Mouse (Mus musculus) stomach, embryonic 16.5 days (tissue): ENCODE results near the gene Vmn2r87. TPM values are rescaled to one million over a fixed set of nuclear protein-coding genes. Genes with fewer than 3 reads are reported as not detected.
"Not testable (repeated sequence)": the region's sequence is repeated elsewhere in the genome, so short reads cannot be mapped to it uniquely, and the experiment has no call there.

ENCODE experiments used
- ATAC-seq: fragments of 200-750 bp; cut with Nextera tagmentation; 2 replicates; pipeline ENCODE4 v1.8.0; 2017; ENCODE audit warnings: moderate number of reproducible peaks, moderate TSS enrichment; ENCODE audit not compliant: insufficient read depth, low FRiP score
- H3K27ac ChIP-seq: fragments of 300-500 bp; sonication (generic); 2 replicates; pipeline ENCODE4 v1.5.1; 2014; ENCODE audit warnings: low read length
- H3K27me3 ChIP-seq: fragments of 300-500 bp; sonication (generic); 2 replicates; pipeline ENCODE4 v1.6.1; 2014; ENCODE audit warnings: low read length, control low read depth, mixed read lengths; ENCODE audit not compliant: control insufficient read depth, insufficient read depth
- H3K36me3 ChIP-seq: fragments of 300-500 bp; sonication (generic); 2 replicates; pipeline ENCODE4 v1.6.1; 2014; ENCODE audit warnings: low read length; ENCODE audit not compliant: control insufficient read depth, insufficient read depth
- H3K4me1 ChIP-seq: fragments of 300-500 bp; sonication (generic); 2 replicates; pipeline ENCODE4 v1.6.1; 2014; ENCODE audit warnings: low read length, control low read depth, mixed read lengths; ENCODE audit not compliant: control insufficient read depth, insufficient read depth
- H3K4me2 ChIP-seq: fragments of 300-500 bp; sonication (generic); 2 replicates; pipeline ENCODE4 v1.6.1; 2014; ENCODE audit warnings: low read depth, low read length, mixed read lengths
- H3K4me3 ChIP-seq: fragments of 300-500 bp; sonication (generic); replicated peaks from 2 replicates; pipeline ENCODE4 v1.5.1; 2014; ENCODE audit warnings: mild to moderate bottlenecking, low read length
- H3K9ac ChIP-seq: fragments of 300-500 bp; sonication (generic); 2 replicates; pipeline ENCODE4 v1.6.1; 2014; ENCODE audit warnings: low read length
- H3K9me3 ChIP-seq: fragments of 300-500 bp; sonication (generic); replicated peaks from 2 replicates; pipeline ENCODE4 v1.6.1; 2016; ENCODE audit warnings: low read length, control low read depth; ENCODE audit not compliant: control insufficient read depth
- WGBS: fragments of 180-500 bp; shearing (Covaris S2); extraction: QIAGEN DNeasy Blood & Tissue Kit; methylation state at CpG from one replicate; pipeline ENCODE4 v1.1.7; 2014; 5-methylcytosine and 5-hydroxymethylcytosine counted together
- polyA plus RNA-seq: library from polyadenylated mRNA; unstranded; fragments of >200 nt; fragmentation: Nextera tagmentation; extraction: Ambion mirVana; gene quantifications from 2 replicates; pipeline ENCODE4 v1.2.1, GENCODE M21; 2015

The Vmn2r87 gene
- not detected in 2 replicates for polyA plus RNA-seq

- Histone ChIP-seq H3K9me3 (no peaks in the 10 kb centered on the region), H3K4me1 (no peaks in the 10 kb centered on the region), H3K36me3 (no peaks in the 10 kb centered on the region), H3K4me3 (no peak within 1 kb of the TSS), H3K27me3 (no peaks in the 10 kb centered on the region), H3K27ac (no peak within 1 kb of the TSS), H3K9ac (no peak within 1 kb of the TSS), H3K4me2 (no peak within 1 kb of the TSS)
- no peak for ATAC-seq
Observed at GRCm38 (mm10) chr10:130497296-130497695, at the start of gene Vmn2r87. Vmn2r87 (minus strand) TSS chr10:130497396.

DNA sequence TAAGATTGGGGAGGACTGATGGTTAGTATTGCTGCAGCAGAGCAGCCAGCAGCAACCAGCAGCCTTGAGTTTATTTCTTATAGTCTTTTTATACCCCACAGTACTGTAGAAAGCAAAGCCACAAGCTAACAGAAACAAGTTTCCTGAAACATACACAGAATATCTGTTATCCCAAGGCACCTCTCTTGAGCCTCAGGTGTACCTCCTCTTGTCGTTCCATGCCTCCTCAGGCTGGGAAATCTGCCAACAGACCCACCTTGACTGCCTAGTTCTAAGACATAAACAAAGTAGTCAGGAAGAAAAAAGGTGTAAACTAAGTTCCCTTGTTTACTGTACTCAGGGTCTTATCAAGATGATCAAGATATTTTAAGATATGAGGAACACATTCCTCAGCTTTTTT is 47.1 kb upstream of the Vmn2r87 start:
- not testable (repeated sequence) for H3K27me3 ChIP-seq, H3K4me1 ChIP-seq, H3K4me2 ChIP-seq, H3K4me3 ChIP-seq, ATAC-seq, H3K9ac ChIP-seq, H3K36me3 ChIP-seq, H3K9me3 ChIP-seq, H3K27ac ChIP-seq
- 35% methylated on average over 1 of the region's 1 CpGs for WGBS

- H3K36me3 ChIP-seq, H3K9me3 ChIP-seq, H3K4me1 ChIP-seq, H3K27me3 ChIP-seq: not testable (repeated sequence)
- Histone ChIP-seq H3K27ac (peak overlapping the region; percentile 74), H3K9ac (peak overlapping the region; percentile 76), H3K4me3 (peak overlapping the region; percentile 71), H3K4me2 (peak overlapping the region; percentile 55)
- ATAC-seq, result peak; percentile 96
- WGBS, result under 1% methylated on average over 20 of the region's 21 CpGs
Observed at GRCm38 (mm10) chr10:130541931-130542691, 44.9 kb upstream of the Vmn2r87 start.

DNA sequence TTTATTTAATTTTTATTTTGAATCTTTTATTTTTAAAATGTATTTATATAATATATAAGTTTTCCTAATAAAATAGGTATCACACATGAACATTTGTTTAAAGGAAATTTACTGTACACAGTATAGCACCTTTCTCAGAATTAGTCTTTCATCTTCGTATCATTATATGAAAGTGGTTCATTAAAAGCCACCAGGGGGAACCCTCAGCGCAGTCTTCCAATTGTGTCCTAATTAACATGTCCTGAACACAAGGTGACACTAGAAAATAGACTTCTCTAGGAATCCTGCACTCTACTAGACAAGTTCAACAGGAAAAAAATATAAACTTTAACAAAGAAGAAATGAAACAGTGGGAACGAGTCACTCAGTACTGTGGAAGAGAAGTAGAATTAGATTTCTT is 38.9 kb upstream of the Vmn2r87 start:
- Histone ChIP-seq H3K9me3 (no peaks in the 10 kb centered on the region), H3K4me2 (no peak overlapping the region), H3K9ac (no peak overlapping the region), H3K4me3 (no peak overlapping the region), H3K36me3 (no peaks in the 10 kb centered on the region), H3K27ac (no peak overlapping the region), H3K27me3 (no peaks in the 10 kb centered on the region), H3K4me1 (no peaks in the 10 kb centered on the region)
- 80% methylated on average over 3 of the region's 3 CpGs for WGBS
- no peak for ATAC-seq

DNA sequence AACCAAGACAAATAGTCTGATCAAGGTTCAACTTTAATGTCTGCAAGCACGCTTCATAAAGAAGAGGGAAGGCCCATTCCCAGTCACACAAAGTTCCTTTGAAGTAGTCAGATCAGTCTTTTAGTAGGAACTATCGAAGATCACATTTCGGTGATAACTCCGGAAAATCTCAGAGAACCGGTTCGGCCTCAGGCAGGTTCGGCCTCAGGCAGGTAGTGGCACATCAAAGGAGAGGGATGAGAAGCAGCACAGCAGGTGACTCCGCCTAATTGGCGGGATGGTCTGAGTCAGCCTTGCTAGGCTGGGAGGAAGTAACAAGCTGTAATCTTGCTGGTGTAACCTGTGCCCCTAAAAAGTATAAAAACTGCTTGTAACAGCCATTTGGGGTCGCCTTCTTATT is 30.7 kb upstream of the Vmn2r87 start:
- no peaks in the 10 kb centered on the region for H3K9me3 ChIP-seq
- H3K27me3 ChIP-seq, result no peaks in the 10 kb centered on the region
- H3K36me3 ChIP-seq, result no peaks in the 10 kb centered on the region
- no peak overlapping the region for H3K4me2 ChIP-seq
- H3K4me1 ChIP-seq, result no peaks in the 10 kb centered on the region
- no peak for ATAC-seq
- no peak overlapping the region for H3K27ac ChIP-seq
- H3K4me3 ChIP-seq, result no peak overlapping the region
- 47% methylated on average over 10 of the region's 10 CpGs for WGBS
- H3K9ac ChIP-seq, result no peak overlapping the region

- 3% methylated on average over 36 of the region's 36 CpGs for WGBS
- Histone ChIP-seq H3K27me3 (no peaks in the 10 kb centered on the region), H3K4me2 (peak overlapping the region; percentile 84), H3K36me3 (no peaks in the 10 kb centered on the region), H3K27ac (no peak overlapping the region), H3K9ac (peak overlapping the region; percentile 75), H3K9me3 (no peaks in the 10 kb centered on the region), H3K4me3 (peak overlapping the region; percentile 56), H3K4me1 (no peaks in the 10 kb centered on the region)
- peak; percentile 91 for ATAC-seq
Observed at GRCm38 (mm10) chr10:130470311-130470760, 26.9 kb downstream of the Vmn2r87 start.

DNA sequence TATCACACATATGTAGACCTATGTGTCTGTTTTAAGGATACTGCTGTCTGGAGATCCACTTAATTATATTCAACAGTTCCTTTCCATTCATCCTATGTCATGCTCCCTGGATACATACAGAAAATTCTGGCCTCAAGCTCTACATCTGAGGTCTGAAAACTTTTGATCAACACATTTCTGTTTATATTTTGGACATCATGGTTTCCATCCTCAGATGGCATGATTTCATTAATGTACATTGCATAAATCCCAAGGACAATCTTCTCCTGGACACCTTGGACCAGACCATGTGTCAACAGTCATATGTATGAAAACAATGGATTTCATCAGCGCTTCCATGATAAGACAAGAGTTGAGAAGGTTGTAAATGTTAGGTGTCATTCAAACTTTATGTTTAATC is 41.2 kb downstream of the Vmn2r87 start, which contains the start of gene Vmn2r86:
Gene Vmn2r86, minus strand, starts transcription at position 101 of the 400 bp plus-strand sequence.
- H3K9me3 ChIP-seq, ATAC-seq, H3K9ac ChIP-seq, H3K27me3 ChIP-seq, H3K4me3 ChIP-seq, H3K4me2 ChIP-seq, H3K27ac ChIP-seq, H3K4me1 ChIP-seq, H3K36me3 ChIP-seq: not testable (repeated sequence)
- WGBS, result 90% methylated on average over 1 of the region's 1 CpGs

DNA sequence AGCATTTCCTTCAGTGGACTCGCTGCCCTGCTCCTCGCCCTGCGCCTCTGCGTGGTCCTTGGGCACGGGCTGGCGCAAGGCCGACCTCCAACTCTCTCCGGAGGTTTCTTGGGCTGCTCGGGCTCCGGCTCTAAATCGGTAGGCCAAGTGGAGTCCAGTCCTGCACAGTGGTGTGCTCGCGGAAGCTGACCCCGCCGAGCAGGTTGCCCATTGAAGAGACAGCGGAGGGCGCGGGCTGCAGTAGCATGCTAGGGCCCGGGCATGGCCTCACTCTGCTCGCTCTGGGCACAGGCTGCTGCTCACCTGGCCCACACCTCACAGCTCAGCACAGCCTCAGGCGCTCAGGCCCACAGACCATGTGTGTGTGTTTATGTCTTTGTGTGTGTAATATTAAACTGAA is 52.4 kb downstream of the Vmn2r87 start:
- Histone ChIP-seq H3K27ac (no peak overlapping the region), H3K27me3 (no peaks in the 10 kb centered on the region), H3K4me1 (no peaks in the 10 kb centered on the region), H3K4me3 (no peak overlapping the region), H3K9me3 (no peaks in the 10 kb centered on the region), H3K9ac (no peak overlapping the region), H3K36me3 (no peaks in the 10 kb centered on the region), H3K4me2 (no peak overlapping the region)
- no peak for ATAC-seq
- WGBS, result 86% methylated on average over 21 of the region's 21 CpGs

DNA sequence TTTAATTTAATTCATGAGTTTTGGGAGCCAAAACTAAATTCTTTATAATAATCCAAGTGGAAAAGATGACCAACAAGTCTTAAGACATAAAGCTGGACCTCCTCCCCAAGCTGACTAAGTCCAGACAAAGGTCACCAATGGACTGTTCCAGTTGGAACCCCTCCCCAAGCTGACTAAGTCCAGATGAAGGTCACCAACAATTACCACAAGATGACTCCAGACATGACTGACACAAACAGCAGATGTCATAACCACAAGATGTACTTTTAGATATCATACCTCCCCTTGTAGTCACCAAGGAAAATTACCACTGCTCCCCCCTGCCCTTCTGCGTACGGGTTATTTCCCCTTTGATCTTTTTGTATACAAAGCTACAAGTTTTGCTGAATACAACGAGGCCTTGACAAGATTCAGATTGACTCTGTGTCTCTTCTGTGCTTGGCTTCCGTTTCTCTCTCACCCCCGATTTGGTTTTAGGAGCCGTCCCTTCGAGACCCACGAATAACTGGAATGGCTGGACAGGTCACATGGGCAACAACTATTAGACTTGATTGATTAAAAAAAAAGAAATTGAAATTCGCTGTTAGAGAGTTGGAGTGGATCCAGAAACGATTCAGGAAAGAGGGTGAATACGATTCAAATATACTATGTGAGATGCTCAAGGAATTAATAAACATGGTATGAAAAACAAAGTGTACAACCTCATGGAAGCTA is 62.9 kb downstream of the Vmn2r87 start:
- not testable (repeated sequence) for H3K36me3 ChIP-seq, H3K4me3 ChIP-seq, H3K27ac ChIP-seq, H3K9me3 ChIP-seq, H3K4me1 ChIP-seq, H3K27me3 ChIP-seq, ATAC-seq, H3K4me2 ChIP-seq, H3K9ac ChIP-seq
- 80% methylated on average over 11 of the region's 11 CpGs for WGBS
